Mouse (Mus musculus) inflammation-experienced regulatory T-cells, adult 6 months (primary cell): ENCODE measurements at regions not wholly inside any gene's neighbourhood (a gene's known extent, or its start where the extent isn't known, plus 50 kb on each side); places are given as distances from the start of the nearest gene placed in this dataset.

Experiments used
- ATAC-seq: one replicate; pipeline ENCODE4 v1.8.0; 2017

GRCm38 (mm10) chr13:31337631-31338030 is 218.3 kb upstream of the Foxq1 start:
- ATAC-seq, result no peak

- ATAC-seq, result no peak
These were observed 216.5 kb upstream of the Foxq1 start for GRCm38 (mm10) chr13:31339386-31339785.

DNA sequence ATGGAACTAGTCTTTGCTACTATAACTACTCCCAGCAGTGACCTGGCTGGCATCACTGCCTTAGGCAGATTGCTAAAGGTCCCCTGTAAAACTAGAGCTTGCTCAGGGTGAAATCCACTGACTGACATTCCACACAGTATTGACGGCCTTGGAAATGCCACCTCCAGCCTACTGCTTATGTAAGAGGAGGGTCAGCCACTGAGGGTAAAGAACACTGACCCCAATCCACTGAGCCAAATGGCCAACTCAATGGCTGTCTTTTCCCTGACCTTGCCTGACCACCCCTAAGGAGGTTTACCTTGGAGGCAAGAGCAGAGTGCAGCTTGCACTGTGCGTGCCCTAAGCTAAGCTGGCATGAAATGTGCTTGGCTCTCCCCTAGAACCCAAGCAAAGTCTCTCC is 216.0 kb upstream of the Foxq1 start:
- no peak for ATAC-seq

- ATAC-seq, result no peak
These were observed 215.5 kb upstream of the Foxq1 start for GRCm38 (mm10) chr13:31340363-31340948.

- ATAC-seq, result no peak
These were observed 214.4 kb upstream of the Foxq1 start for GRCm38 (mm10) chr13:31341282-31342100.

DNA sequence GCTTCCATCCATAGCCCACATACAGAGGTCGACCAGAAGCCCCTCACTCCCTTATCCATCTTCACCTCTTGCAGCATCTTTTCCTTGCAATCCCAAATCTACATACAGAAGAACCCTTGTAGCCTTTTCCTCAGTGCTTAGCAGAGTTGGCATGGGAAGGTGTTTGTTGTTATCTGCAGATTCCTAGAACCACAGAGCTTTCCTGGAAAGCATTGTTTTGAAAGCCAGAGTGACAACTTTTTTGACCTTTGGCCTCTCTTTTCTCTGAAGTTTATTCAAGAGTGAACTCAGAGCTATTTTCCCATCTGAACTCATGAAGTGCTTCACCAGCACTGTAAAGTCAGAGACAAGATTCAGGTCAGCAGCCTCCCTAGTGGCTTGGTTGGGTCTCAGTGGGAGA is 209.7 kb upstream of the Foxq1 start:
- no peak for ATAC-seq

DNA sequence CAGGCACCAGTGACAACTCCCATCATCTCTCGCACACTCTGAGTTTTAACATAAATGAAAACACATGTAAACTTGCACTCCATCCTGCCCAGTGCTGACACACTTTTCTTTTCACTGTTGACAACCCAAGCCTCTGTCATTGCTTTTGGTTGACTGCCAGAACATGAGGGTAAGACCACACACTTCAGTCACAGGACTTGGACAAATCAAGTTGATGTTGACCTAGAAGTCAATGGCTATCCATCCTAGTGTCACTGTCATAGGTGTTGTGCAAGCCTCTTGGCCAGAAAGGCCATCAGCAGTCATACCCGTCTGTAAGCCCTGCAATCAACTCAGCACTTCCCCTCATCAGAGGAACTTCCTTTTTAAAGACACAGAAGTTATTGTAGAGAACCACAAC is 208.9 kb upstream of the Foxq1 start:
- ATAC-seq, result no peak

- no peak for ATAC-seq
These were observed 206.3 kb upstream of the Foxq1 start for GRCm38 (mm10) chr13:31349671-31350070.

DNA sequence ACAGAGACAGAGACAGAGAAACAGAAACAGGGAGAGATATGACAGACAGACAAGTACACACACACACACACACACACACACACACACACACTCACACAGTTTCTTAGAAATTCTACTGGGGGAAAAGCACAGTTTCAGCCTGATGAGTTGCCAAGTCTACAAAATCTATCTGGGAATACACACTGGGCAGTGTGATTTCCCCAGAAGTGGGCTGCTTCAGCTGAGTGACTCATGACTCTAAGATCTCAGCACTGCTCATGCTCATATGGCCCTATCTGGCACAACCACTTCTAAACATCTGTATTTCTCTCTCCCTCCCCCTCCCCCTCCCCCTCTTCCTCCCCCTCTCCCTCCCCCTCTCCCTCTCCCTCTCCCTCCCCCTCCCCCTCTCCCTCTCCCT is 204.5 kb upstream of the Foxq1 start:
- ATAC-seq, result no peak

GRCm38 (mm10) chr13:31352825-31353224 is 203.1 kb upstream of the Foxq1 start:
- ATAC-seq, result no peak

DNA sequence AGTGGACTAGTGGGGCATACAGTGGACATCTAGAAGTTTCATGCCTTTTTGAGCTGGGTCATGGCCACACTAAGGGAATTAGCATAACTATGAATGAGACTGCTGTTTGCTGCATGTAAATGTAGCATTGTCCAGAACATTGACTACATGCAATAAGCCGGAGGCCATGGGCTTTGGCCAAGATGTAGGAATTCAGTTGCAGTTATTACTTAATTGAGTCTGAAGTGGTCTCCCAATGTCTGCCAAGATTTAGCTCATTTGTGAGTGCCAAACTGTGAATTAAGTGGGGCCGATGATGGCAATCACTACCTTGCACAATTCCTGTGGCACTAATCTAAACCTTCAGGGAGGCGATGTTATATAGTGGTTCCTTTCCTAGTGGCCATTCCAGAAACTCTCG is 196.6 kb upstream of the Foxq1 start:
- no peak for ATAC-seq

GRCm38 (mm10) chr13:31362386-31362785 is 193.5 kb upstream of the Foxq1 start:
- ATAC-seq, result no peak

DNA sequence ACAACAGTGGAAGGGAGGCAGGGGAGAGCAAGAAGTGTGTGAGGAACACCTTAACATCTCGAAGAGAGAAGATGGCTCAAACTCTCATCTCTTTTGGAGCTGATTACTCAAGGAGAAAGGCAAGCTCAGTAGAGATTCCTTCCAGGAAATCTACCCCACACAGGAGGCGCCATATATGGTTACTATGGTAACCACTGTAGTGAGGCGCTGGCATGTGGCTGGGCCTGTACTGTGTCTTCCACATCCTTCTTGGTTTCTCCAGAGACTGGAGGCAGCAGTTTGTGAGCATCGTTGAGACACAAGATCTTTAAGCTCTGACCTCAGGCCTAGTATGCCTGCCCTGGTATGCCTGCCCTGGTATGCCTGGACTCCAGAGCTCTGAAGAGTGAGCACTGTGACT is 191.6 kb upstream of the Foxq1 start:
- ATAC-seq, result no peak

- no peak for ATAC-seq
These were observed 188.7 kb upstream of the Foxq1 start for GRCm38 (mm10) chr13:31367226-31367625.

GRCm38 (mm10) chr13:31369182-31369581 is 186.8 kb upstream of the Foxq1 start:
- ATAC-seq, result no peak

DNA sequence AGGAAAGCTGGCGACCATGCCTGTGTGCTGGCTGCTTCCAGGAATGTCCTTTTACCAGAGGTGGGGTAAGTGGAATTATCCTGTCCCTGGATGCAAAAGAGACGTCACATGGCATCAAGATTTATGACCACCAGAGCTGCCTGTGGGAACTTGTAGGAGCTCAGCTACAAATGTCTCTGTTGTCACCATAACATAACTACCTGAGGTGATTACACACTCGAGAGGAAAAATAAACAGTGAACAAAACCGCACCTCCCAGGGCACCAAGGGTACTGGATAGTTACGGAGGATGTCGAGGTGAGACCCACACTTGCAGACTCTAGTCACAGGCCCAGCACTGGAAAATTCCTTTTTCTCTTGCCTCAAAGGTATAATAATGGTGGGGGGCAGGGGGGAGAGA is 185.1 kb upstream of the Foxq1 start:
- ATAC-seq, result no peak

- no peak for ATAC-seq
These were observed 181.9 kb upstream of the Foxq1 start for GRCm38 (mm10) chr13:31374006-31374405.

GRCm38 (mm10) chr13:31393421-31394215 is 162.3 kb upstream of the Foxq1 start:
- no peak for ATAC-seq

- no peak for ATAC-seq
These were observed 159.6 kb upstream of the Foxq1 start for GRCm38 (mm10) chr13:31396216-31396910.

DNA sequence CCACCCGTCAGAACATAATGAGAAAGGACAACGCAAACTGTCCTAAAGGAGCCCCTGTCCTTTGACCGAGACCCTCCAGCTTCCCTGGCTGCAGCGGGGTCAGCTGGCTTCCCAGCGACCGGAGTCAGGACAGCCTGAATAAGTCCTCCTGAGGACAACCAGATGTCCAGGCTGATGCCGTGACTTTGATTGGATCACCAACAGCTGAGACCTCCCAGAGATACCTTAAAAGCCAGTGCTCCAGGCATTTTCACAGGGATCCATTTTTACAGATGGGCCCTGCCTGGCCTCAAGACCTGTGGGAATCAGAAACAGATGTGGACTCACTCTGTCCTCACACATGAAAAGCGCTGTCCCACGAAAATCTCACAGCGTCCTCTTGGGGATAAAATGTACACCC is 158.7 kb upstream of the Foxq1 start:
- ATAC-seq, result no peak

DNA sequence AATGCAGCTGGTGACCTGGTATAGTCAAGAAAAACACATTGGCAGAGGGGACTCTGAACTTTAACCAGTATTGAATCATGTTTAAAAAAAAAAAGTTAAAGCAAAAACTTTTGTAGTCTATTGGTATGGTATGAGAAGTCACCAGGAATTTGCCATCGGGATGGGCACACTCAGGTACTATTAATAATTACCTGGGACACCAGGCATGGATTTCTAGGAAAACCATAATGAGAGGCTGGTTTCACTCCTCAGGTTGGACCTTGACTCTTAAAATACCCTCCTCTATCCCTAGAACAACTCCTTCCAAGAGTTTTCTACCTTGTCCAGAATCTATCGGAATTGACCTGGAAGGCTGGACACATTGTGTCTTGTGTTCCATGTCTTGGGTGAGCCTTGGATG is 155.5 kb upstream of the Foxq1 start:
- ATAC-seq, result no peak

DNA sequence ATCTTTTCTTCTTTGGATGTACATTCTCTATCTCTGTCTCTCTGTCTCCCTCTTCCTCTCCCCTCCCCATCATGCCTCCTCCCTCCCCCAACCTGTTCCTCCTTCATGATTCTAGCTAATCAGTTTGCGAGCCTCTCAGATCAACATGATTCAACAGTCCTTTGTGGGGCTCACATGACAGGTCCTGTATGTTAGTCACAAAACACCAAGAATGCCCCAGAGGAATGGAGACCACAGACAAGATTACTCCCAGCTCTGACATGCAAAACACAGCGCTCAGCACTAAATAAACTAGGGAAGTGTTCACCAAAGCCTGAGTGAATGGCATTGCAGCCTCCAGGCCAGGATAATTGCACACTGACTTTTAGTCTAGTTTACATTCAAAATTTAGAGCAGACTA is 150.6 kb upstream of the Foxq1 start:
- ATAC-seq, result no peak
